Mouse (Mus musculus) stomach, adult 2 months (tissue): ENCODE measurements around the gene Arf3. TPM values are rescaled to one million over a fixed set of nuclear protein-coding genes. Genes with fewer than 3 reads are reported as not detected.

Experiments used
- polyA plus RNA-seq: library from polyadenylated mRNA; depleted of rRNA; stranded (reverse); fragments of >200 nt; gene quantifications from 2 replicates; pipeline ENCODE4 v1.2.3, GENCODE M21; 2012; rRNA removed

Arf3 gene
- 36.3 and 39.5 TPM in 2 replicates for polyA plus RNA-seq

DNA sequence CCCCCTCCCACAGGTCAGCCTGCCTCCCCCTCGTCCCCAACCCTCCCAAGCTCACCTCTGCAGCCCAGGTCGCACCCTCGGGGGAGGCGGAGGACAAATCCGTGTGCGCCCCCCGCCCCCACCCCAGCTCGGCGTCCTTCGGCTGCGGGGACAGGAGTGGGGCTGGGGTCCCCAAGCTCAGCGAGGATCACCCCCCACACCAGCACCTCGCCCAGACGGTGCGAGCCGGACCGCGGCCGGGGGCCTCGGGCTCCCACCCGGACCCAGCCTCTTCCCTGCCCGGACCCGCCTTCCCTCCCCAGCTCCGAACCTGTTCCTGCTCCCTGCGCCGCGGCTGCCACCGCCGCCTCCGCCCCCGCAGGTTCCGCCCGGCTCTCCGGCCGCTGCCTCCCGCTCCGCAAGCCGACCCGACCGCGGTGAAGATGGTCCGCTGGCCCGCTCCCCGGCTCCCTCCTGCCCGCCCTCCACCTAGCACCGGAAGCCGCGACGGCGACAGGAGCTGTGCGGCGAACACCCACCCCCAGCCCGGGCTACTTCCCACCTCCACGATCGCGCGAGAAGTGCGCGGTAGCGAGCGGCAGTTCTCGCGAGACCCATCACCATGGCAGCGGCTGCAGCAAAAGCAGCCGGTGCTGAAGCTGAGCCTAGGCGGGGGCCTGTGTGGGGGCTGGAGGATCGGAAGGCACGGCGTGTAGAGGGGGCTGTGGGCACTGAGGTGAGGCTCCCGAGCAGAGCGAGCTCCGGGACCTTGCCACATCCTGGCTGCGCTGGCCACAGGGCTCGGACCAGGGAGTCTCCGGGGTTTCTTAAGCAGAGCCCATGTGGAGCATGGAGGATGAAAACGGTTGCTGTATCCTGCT is at the start of gene Arf3:
Gene Arf3 (minus strand): TSS at position 545 of the 860 bp plus-strand sequence.

DNA sequence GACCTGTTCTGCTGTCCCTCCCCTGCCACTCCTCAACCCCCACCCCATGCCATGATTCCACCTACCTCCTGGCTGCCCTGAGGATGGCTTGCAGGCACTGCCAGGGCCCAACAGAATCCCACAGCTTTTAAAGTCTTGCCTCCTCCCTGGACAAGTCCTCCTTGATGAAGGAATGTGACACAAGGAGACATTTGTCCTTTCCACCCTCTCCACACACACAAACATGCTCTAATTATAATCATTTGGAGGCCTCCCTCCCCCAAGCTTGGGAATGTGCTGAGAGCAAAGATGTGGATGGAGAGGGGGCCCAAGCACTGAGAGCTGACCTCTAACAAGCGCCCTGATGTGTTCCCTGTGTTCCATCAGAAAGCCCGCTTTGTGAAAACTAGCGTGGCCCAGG is 46.4 kb upstream of the Arf3 start, which contains the start of gene Ddn:
Gene Ddn (minus strand): TSS at position 101 of the 400 bp plus-strand sequence.

DNA sequence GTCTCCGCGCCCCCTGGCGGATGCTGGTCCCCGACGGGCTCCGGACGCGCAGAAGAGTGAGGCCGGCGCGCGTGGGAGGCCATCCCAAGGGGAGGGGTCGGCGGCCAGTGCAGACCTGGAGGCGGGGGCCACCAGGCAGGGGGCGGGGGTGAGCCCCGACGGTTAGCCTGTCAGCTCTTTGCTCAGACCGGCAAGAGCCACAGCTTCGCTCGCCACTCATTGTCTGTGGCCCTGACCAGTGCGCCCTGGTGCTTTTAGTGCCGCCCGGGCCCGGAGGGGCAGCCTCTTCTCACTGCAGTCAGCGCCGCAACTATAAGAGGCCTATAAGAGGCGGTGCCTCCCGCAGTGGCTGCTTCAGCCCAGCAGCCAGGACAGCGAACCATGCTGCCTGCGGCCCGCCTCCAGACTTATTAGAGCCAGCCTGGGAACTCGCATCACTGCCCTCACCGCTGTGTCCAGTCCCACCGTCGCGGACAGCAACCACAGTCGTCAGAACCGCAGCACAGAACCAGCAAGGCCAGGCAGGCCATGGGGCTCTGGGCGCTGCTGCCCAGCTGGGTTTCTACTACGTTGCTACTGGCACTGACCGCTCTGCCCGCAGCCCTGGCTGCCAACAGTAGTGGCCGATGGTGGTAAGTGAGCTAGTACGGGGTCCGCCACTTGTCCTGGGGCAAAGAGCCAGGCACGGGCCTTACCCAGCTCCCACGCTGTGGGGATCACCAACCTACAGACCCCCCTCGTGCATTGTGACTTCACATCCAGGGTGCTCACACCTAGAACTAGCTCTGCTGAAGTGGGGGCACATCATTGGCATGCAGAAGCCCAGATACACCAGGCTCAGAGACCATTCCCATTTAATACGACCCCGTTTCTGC is 26.9 kb upstream of the Arf3 start, which contains the start of gene Wnt1:
Gene Wnt1 (plus strand): TSS at position 197 of the 875 bp plus-strand sequence.

DNA sequence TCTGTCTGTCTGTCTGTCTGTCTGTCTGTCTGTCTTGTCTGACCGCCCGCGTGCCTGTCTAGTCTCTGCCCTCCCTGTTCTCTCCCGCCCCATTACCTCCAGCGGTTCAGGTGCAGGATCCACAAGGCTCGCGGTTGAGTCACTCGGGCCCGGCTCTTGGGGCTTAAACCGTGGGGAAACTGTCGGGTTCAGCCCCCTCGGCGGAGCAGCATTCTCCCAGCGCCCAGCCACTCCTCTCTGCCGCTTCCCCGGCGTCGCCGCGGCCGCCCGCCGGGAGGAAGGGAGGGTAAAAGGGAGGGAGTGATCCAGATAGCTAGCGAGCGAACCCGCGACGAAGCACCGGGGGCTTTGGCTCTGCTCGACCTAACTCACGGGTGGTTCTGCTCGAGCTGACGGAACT is 14.7 kb upstream of the Arf3 start, which contains the start of gene Wnt10b:
Gene Wnt10b (minus strand): TSS at position 389 of the 400 bp plus-strand sequence.

DNA sequence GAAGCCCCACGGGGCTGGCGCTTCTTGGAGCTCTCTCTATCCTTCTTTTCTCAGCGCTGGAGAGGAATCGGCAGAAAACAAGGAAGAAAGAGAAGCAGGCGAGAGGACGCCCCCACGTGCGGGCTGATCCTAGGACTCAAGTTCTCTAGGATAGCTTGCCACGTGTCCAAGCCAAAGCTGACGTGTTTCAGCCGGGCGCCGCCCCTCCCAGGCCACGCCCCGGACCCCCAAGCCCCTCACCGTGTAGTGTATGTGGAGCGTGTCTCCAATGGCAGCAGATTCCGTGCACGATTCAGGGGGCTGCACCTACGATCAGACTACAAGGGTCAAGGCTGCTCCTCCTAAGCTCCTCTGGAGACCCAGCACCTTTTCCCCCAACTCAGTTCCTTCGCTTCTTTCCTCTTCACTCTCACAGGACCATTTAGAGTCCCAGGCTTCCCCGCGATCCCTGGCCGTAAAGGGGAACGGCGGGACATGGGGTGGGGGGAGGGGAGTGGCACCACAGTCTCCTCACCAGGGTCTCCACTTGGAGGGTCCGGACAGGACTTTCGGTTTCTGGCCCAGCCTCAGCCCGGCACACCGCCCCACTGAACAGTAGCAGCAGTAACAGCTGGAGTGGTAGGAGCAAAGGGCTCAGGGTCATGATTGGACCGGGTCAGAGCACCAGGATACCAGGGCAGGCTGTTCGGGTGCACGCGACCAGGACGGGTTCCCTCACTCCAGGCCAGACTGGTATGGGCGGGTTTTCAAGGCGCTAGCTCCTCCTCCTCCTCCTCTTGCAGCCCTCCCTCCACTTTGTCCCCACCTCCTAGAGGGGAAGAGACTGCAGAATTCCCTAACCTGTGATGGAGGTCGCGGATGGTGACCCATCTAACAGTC is 35.3 kb downstream of the Arf3 start, which contains the start of gene Fkbp11:
Gene Fkbp11 (minus strand): TSS at position 756 of the 879 bp plus-strand sequence.

DNA sequence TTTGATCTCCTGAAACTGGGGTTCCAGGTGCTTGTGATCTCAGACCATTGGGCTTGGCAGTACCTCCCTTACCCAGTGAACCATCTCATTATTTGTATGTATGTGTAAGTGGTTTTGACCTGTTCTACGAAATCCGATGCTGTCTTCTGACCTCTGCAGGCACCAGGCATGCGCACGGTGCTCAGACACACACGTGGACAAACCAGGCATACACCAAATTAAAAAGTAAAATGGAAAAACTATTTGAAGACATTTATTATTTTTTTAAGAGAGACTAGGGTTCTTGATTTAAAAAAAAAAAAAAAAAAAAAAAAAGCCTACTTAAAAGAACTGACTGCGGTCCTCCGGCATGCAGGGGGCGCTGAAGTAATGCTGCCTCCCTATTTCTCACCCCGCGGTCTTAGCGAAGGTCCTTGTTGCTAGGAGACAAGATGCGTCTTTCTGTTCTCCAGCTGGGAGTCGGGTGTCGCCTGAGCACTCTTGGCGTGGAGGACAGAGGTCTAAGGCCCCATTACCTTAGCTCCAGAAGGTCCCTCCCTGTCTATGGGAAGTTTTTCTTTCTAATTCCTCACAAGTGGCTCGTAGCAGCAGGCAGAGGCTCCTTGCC is 55.1 kb downstream of the Arf3 start, which contains the start of gene Ccdc65:
Gene Ccdc65 (plus strand): TSS at position 442 of the 607 bp plus-strand sequence.

Other genes with a start within 250 kb of the Arf3 start
- 9.7 and 11.1 TPM in 2 replicates for gene Kansl2, start 228.9 kb downstream of the Arf3 start, polyA plus RNA-seq
- 0.94 and 2.3 TPM in 2 replicates for gene Ccnt1, start 192.3 kb downstream of the Arf3 start, polyA plus RNA-seq
- 0.85 and 2.0 TPM in 2 replicates for gene 4930415O20Rik, start 192.2 kb downstream of the Arf3 start, polyA plus RNA-seq
- 45.7 and 64.2 TPM in 2 replicates for gene Adcy6, start 153.1 kb downstream of the Arf3 start, polyA plus RNA-seq
- 38.3 and 44.2 TPM in 2 replicates for gene Cacnb3, start 132.4 kb downstream of the Arf3 start, polyA plus RNA-seq
- 11.8 and 12.9 TPM in 2 replicates for gene Ddx23, start 100.3 kb downstream of the Arf3 start, polyA plus RNA-seq
- 0.57 and 0.62 TPM in 2 replicates for gene Rnd1, start 85.8 kb downstream of the Arf3 start, polyA plus RNA-seq
- 0.43 and 0.45 TPM in 2 replicates for gene Ccdc65, start 55.0 kb downstream of the Arf3 start, polyA plus RNA-seq
- gene Fkbp11, start 35.0 kb downstream of the Arf3 start, polyA plus RNA-seq = 18.3 and 25.4 TPM in 2 replicates
- 0.16 and 0.58 TPM in 2 replicates for gene Wnt10b, start 14.9 kb upstream of the Arf3 start, polyA plus RNA-seq
- not detected in 2 replicates for gene Wnt1, start 26.6 kb upstream of the Arf3 start, polyA plus RNA-seq
- 0.02 TPM in 2 replicates for gene Ddn, start 46.3 kb upstream of the Arf3 start, polyA plus RNA-seq
- gene Prkag1, start 68.3 kb upstream of the Arf3 start, polyA plus RNA-seq = 27.3 and 30.3 TPM in 2 replicates
- gene Kmt2d, start 108.0 kb upstream of the Arf3 start, polyA plus RNA-seq = 8.0 and 11.3 TPM in 2 replicates
- gene Rhebl1, start 131.3 kb upstream of the Arf3 start, polyA plus RNA-seq = 0.75 and 0.82 TPM in 2 replicates
- 0.37 and 0.70 TPM in 2 replicates for gene Dhh, start 135.3 kb upstream of the Arf3 start, polyA plus RNA-seq
- gene Lmbr1l, start 155.0 kb upstream of the Arf3 start, polyA plus RNA-seq = 20.0 and 33.4 TPM in 2 replicates
- 349 and 354 TPM in 2 replicates for gene Tuba1b, start 171.4 kb upstream of the Arf3 start, polyA plus RNA-seq
- gene Gm49450, start 190.3 kb upstream of the Arf3 start, polyA plus RNA-seq = 30.3 and 59.8 TPM in 2 replicates
- 130 and 134 TPM in 2 replicates for gene Tuba1a, start 190.5 kb upstream of the Arf3 start, polyA plus RNA-seq